Mouse (Mus musculus) bone marrow, adult 2 months (tissue): ENCODE data around the gene Crocc2. TPM values are rescaled to one million over a fixed set of nuclear protein-coding genes. Genes with fewer than 3 reads are reported as not detected.
A peak's percentile ranks its signal among the peaks of the same experiment; 100 is the strongest.
"Not testable (repeated sequence)": the region's sequence is repeated elsewhere in the genome, so short reads cannot be mapped to it uniquely, and the experiment has no call there.

Experiments used
- H3K27ac ChIP-seq: fragments of 200-500 bp; 2 replicates; pipeline ENCODE4 v1.5.1; 2012; ENCODE audit warnings: low read depth, mild to moderate bottlenecking, control low read depth, inconsistent platforms, low read length; ENCODE audit not compliant: control insufficient read depth, poor library complexity, insufficient read depth
- H3K4me1 ChIP-seq: fragments of 200-500 bp; 2 replicates; pipeline ENCODE4 v1.6.1; 2011; ENCODE audit warnings: low read length; ENCODE audit not compliant: control insufficient read depth, insufficient read depth
- H3K4me3 ChIP-seq: fragments of 200-500 bp; replicated peaks from 2 replicates; pipeline ENCODE3; 2011; ENCODE audit warnings: mild to moderate bottlenecking, low read depth, low read length, control low read depth; ENCODE audit not compliant: control insufficient read depth
- CTCF ChIP-seq: fragments of 200-500 bp; IDR thresholded peaks from 2 replicates; pipeline ENCODE4 v1.5.1; 2011; ENCODE audit warnings: low read length, control low read depth; ENCODE audit not compliant: control insufficient read depth, insufficient read depth
- POLR2A ChIP-seq: fragments of 200-500 bp; IDR thresholded peaks from 2 replicates; pipeline ENCODE4 v1.6.1; 2011; ENCODE audit warnings: low read depth, mild to moderate bottlenecking, control low read depth, low read length, borderline replicate concordance; ENCODE audit not compliant: control insufficient read depth
- WGBS: fragments of 180-500 bp; shearing (Covaris S2); methylation state at CpG from one replicate; pipeline ENCODE4 v1.1.7; 2018; 5-methylcytosine and 5-hydroxymethylcytosine counted together
- polyA plus RNA-seq: library from polyadenylated mRNA; stranded (reverse); fragments of >200 nt; gene quantifications from 2 replicates; pipeline ENCODE4 v1.2.4, GENCODE M21; 2011; ENCODE audit warnings: low replicate concordance; ENCODE audit not compliant: missing spikeins, insufficient read depth, insufficient read length

Crocc2 gene
- polyA plus RNA-seq, 1 experiment = not detected

- Histone ChIP-seq H3K27ac (no peak overlapping the region), H3K4me3 (no peak overlapping the region), H3K4me1 (no peaks in the 10 kb centered on the region)
- TF ChIP-seq CTCF (peak; percentile 96), POLR2A (no peak)
- under 1% methylated on average over 4 of the region's 4 CpGs for WGBS
These were observed 5.9 kb downstream of the Crocc2 start for GRCm38 (mm10) chr1:93174399-93174798.

DNA sequence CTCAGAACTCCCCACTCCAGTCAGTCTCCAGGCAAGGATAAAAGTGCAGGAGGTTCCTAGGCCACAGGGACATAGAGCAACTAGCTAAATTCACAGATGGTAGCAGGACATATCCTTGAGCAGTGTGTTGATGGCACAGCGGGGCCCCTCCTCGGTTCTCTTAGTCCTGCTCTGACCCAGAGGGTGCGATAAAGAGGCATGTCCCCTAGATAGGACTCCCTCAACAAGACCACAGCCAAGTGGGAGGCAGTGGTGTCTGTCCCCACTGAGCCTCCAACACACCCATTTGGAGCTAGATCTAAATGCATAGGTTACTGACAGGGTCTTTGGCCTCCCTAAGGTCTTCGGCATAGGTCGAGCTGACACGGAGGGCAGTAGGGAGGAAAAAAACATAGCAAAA lies 7.3 kb downstream of the Crocc2 start:
- no peak overlapping the region for H3K4me3 ChIP-seq
- TF ChIP-seq CTCF (no peak), POLR2A (no peak)
- H3K27ac ChIP-seq = no peak overlapping the region
- 48% methylated on average over 6 of the region's 6 CpGs for WGBS
- H3K4me1 ChIP-seq = no peaks in the 10 kb centered on the region

DNA sequence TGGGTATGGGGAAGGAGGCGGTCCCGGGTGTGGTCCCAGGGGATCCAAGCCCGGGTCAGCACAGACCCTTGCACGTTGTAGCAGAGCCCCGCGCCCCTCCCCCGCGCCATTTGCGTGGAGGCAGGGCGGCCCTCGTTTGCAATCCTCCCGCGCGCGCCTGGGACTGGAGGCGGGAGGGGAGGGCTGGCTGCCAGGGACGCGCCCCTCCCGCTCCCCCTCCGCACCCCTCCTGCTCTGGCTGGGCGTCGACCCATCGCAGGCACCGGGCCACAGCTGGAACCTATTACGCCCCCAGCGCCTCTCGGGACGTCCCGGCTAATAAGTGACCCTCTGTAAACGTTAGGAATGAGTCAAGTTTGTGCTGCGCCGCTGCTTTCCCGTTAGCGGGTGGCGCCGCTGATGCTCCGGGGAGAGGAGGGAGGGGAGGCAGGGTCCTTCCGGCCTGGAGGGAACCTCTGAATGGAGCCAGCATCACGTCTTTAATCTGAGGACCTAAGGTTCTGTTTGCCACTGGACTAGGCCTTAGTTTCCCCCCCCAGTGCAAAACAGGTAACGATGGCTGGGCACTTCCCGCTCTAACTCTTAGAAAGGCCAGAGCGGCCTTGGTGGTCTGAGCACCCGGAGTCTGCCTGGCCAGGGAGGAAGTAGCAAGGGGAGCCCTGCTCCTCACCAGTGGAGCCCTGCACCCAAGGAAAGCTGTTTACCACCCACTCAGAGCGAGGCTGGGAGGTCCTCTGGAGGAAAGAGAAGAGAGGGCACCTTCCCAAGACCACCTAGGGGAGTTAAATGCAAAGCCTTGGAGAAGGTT lies 8.2 kb downstream of the Crocc2 start:
- 5% methylated on average over 44 of the region's 44 CpGs for WGBS
- H3K27ac ChIP-seq = no peak overlapping the region
- TF ChIP-seq POLR2A (no peak), CTCF (no peak)
- H3K4me1 ChIP-seq = no peaks in the 10 kb centered on the region
- H3K4me3 ChIP-seq = no peak overlapping the region

- Histone ChIP-seq H3K27ac (no peak overlapping the region), H3K4me1 (no peaks in the 10 kb centered on the region), H3K4me3 (no peak overlapping the region)
- 83% methylated on average over 7 of the region's 7 CpGs for WGBS
- TF ChIP-seq CTCF (no peak), POLR2A (no peak)
These were observed 13.8 kb downstream of the Crocc2 start for GRCm38 (mm10) chr1:93182281-93182680.

DNA sequence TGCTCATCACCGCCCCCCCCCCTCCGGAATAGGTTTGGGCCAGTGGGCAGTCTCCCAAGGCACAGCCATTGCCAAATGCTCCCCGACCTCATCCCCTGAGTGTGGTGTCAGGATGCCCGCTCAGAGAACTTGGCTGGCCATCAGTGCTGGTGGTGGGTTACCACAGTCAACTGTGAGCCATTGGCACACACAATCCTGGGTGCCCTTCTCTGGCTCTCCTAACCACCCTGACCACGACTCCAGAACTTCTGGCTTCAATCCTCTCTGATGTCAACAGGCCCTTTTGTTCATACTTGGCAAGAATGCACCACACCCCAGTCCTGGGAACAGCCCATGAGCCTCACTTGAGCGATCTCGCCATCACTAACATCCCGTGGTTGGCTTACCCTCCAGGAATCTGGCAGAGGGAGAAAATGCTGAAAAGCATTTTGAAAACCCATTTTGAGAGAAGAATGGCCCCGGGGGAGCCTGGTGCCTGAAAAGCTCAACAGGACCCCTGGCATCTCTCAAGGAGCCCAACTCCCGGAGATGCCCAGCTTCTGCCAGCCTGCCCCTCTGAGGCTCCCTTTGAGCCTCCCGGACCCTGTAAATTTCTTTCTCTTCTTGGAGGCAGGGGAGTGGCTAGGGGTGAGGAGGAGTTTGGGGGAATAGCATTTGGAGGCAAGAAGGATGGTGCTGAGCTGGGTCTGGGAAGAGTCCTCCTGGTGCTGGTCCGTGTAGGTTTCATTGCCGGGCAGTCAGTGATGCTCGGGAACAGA lies 15.7 kb downstream of the Crocc2 start:
- WGBS = 74% methylated on average over 14 of the region's 14 CpGs
- Histone ChIP-seq H3K27ac (no peak overlapping the region), H3K4me3 (no peak overlapping the region), H3K4me1 (no peaks in the 10 kb centered on the region)
- TF ChIP-seq POLR2A (no peak), CTCF (no peak)

DNA sequence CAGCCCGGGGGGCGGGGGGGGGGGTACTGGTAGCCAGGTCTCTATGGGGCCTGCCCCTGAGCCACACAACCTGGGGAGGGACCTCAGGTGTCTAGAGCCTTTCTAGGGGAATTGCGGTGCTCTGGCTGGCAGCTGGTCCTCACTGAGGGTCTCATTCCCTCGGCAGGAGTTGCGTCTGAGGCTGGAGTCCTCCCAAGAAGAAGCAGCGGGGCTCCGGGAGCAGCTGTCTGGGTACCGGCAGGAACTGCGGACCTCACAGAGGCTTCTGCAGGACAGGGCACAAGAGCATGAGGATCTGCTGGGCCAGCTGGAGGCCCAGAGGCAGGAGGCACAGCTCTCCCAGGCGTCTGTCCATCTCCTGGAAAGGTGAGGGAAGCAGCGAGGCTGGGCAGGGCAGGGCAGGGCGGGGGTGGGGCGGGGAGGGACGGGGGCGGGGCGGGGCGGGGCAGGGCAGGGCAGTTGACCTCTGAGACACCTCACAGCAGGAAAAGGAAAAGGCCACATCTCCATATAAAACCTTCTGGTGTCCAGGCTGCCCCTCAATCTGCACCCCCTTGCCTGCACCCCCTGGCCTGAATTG lies 22.3 kb downstream of the Crocc2 start:
- 14% methylated on average over 17 of the region's 17 CpGs for WGBS
- no peak for TF ChIP-seq POLR2A
- no peak for TF ChIP-seq CTCF
- no peak overlapping the region for H3K27ac ChIP-seq
- H3K4me3 ChIP-seq = no peak overlapping the region
- H3K4me1 ChIP-seq = no peaks in the 10 kb centered on the region

GRCm38 (mm10) chr1:93194961-93195360 lies 26.4 kb downstream of the Crocc2 start:
- Histone ChIP-seq H3K4me3 (no peak overlapping the region), H3K27ac (no peak overlapping the region), H3K4me1 (no peaks in the 10 kb centered on the region)
- TF ChIP-seq CTCF (no peak), POLR2A (no peak)
- 75% methylated on average over 3 of the region's 3 CpGs for WGBS

GRCm38 (mm10) chr1:93197454-93197853 lies 28.9 kb downstream of the Crocc2 start:
- H3K4me1 ChIP-seq, H3K4me3 ChIP-seq, H3K27ac ChIP-seq: not testable (repeated sequence)
- 81% methylated on average over 2 of the region's 2 CpGs for WGBS

DNA sequence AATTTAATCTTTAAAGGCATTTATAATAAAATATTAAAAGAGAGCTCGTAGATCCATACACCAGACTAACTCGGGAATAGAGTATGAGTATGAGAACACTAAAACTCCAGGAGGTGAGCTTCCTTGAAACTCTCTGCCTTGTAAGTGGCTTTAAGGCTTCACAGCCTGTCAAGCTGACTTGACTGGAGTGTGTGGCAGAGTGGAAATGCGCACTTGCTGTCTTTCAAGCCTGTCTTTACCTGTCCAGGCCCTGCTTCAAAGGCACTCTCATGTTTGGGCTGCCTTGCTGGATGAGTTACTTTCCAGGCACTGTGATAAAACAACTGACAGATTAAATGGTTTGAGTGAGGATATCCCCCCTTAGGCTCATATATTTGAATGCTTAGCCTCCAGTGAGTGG lies 29.4 kb downstream of the Crocc2 start:
- WGBS = 74% methylated on average over 3 of the region's 3 CpGs
- TF ChIP-seq CTCF = no peak
- no peak for TF ChIP-seq POLR2A
- Histone ChIP-seq H3K27ac (no peak overlapping the region), H3K4me1 (no peaks in the 10 kb centered on the region), H3K4me3 (no peak overlapping the region)
